Mouse (Mus musculus) forebrain, postnatal 0 days (tissue): ENCODE measurements around the gene Fam227a. TPM values are rescaled to one million over a fixed set of nuclear protein-coding genes. Genes with fewer than 3 reads are reported as not detected.

Experiments
- ATAC-seq: fragments of 200-750 bp; cut with Nextera tagmentation; 2 replicates; pipeline ENCODE4 v1.8.0; 2017; ENCODE audit warnings: mild to moderate bottlenecking, moderate library complexity
- DNase-seq: peaks from one replicate; pipeline ENCODE4 v3.0.0-alpha.2; 2015
- H3K27ac ChIP-seq: fragments of 300-500 bp; sonication (generic); 2 replicates; pipeline ENCODE4 v1.5.1; 2014; ENCODE audit warnings: low read depth, mild to moderate bottlenecking, antibody characterized with exemption, low read length, moderate library complexity, mixed read lengths
- H3K27me3 ChIP-seq: fragments of 300-500 bp; sonication (generic); 2 replicates; pipeline ENCODE4 v1.6.1; 2014; ENCODE audit warnings: mild to moderate bottlenecking, low read length, mixed read lengths; ENCODE audit not compliant: insufficient read depth
- H3K36me3 ChIP-seq: fragments of 300-500 bp; sonication (generic); 2 replicates; pipeline ENCODE4 v1.6.1; 2014; ENCODE audit warnings: mild to moderate bottlenecking, moderate library complexity; ENCODE audit not compliant: insufficient read depth
- H3K4me1 ChIP-seq: fragments of 300-500 bp; sonication (generic); 2 replicates; pipeline ENCODE4 v1.6.1; 2014; ENCODE audit warnings: antibody characterized with exemption; ENCODE audit not compliant: insufficient read depth
- H3K4me2 ChIP-seq: fragments of 300-500 bp; sonication (generic); 2 replicates; pipeline ENCODE4 v1.6.1; 2014; ENCODE audit warnings: low read depth, mild to moderate bottlenecking, moderate library complexity
- H3K4me3 ChIP-seq: fragments of 300-500 bp; sonication (generic); 2 replicates; pipeline ENCODE4 v1.5.1; 2014; ENCODE audit warnings: low read depth, low read length, mixed read lengths
- H3K9ac ChIP-seq: fragments of 300-500 bp; sonication (generic); 2 replicates; pipeline ENCODE4 v1.6.1; 2014; ENCODE audit warnings: mild to moderate bottlenecking
- H3K9me3 ChIP-seq: fragments of 300-500 bp; sonication (generic); 2 replicates; pipeline ENCODE4 v1.6.1; 2016; ENCODE audit warnings: low read length
- CTCF ChIP-seq: sonication (generic); IDR thresholded peaks from 2 replicates; pipeline ENCODE4 v1.5.1; 2016; ENCODE audit warnings: antibody characterized with exemption, control low read depth, low read depth
- WGBS: fragments of 180-500 bp; shearing (Covaris S2); extraction: QIAGEN DNeasy Blood & Tissue Kit; methylation state at CpG from one replicate; pipeline ENCODE4 v1.1.7; 2014; 5-methylcytosine and 5-hydroxymethylcytosine counted together
- polyA plus RNA-seq: library from polyadenylated mRNA; unstranded; fragments of >200 nt; fragmentation: Nextera tagmentation; extraction: Ambion mirVana; gene quantifications from 2 replicates; pipeline ENCODE4 v1.2.1, GENCODE M21; 2015
- total RNA-seq: library from RNA; depleted of rRNA; stranded (reverse); fragments of >200 nt; gene quantifications from 2 replicates; pipeline ENCODE4 v1.2.3, GENCODE M21; 2014; rRNA removed

Fam227a gene
- total RNA-seq, result 17.1 and 25.7 TPM in 2 replicates
- 1.0 and 1.9 TPM in 2 replicates for polyA plus RNA-seq

- H3K4me3 ChIP-seq, result peak within 1 kb of the TSS; percentile 88
- H3K27me3 ChIP-seq, result no peaks in the 10 kb centered on the region
- peak within 1 kb of the TSS; percentile 88 for H3K9ac ChIP-seq
- peaks cover 4% of the 10 kb centered on the region; the same call in 1 of the 2 replicates for H3K4me1 ChIP-seq
- peak within 1 kb of the TSS; percentile 83 for H3K4me2 ChIP-seq
- peak; percentile 98 for DNase-seq
- peak; percentile 90 for ATAC-seq
- peak within 1 kb of the TSS; percentile 99 for H3K27ac ChIP-seq
- no peaks in the 10 kb centered on the region for H3K9me3 ChIP-seq
- no peak for TF ChIP-seq CTCF
- peaks cover 13% of the 10 kb centered on the region for H3K36me3 ChIP-seq
- WGBS, result 1% methylated on average over 55 of the region's 55 CpGs
Measured at GRCm38 (mm10) chr15:79658531-79659375, at the start of gene Fam227a, which contains the start of gene Cby1. Gene Fam227a, minus strand, starts transcription at chr15:79658956. Gene Cby1, plus strand, starts transcription at chr15:79659199.

DNA sequence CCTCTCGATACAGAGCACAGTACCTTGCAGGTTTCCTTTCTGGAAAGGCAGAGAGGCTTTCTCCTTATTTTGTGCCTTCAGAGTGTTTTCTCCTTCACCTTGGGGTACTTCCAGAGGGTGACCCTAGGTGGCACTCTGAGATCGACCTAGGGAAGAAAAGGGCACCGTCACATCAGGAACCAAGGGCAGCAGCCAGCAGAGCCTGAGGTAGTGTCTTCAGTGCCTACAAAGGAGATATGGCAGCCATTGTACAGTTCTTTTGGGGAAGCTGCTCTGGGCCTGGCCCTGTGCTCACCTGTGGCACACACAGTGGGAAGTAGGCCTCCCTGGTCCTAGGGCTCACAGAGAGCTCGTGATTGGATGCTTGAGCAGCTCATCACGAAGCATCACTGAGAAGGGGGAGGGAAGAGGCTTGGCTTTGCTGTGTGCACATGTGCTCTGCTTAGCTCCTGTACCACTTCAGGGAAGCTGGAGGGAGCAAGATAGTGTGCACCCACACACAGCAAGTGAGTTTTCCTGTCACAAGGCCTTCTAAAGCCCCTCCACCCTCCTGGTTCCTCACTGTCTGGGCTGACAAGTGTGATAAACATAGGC is 49.6 kb upstream of the Fam227a start:
- peaks cover 56% of the 10 kb centered on the region for H3K36me3 ChIP-seq

GRCm38 (mm10) chr15:79706603-79707214 is 48.0 kb upstream of the Fam227a start:
- no peak for DNase-seq
- peaks cover 40% of the 10 kb centered on the region for H3K36me3 ChIP-seq
- H3K4me1 ChIP-seq, result no peaks in the 10 kb centered on the region
- 73% methylated on average over 17 of the region's 17 CpGs for WGBS
- no peak overlapping the region for H3K9ac ChIP-seq
- no peak overlapping the region for H3K4me3 ChIP-seq
- no peak overlapping the region for H3K27ac ChIP-seq
- no peak for TF ChIP-seq CTCF
- ATAC-seq, result no peak
- H3K9me3 ChIP-seq, result no peaks in the 10 kb centered on the region
- no peaks in the 10 kb centered on the region for H3K27me3 ChIP-seq
- no peak overlapping the region for H3K4me2 ChIP-seq

More for the DNA sequence above, 49.6 kb upstream of the Fam227a start:
- H3K4me1 ChIP-seq, result no peaks in the 10 kb centered on the region
- H3K27ac ChIP-seq, result no peak overlapping the region
- H3K27me3 ChIP-seq, result no peaks in the 10 kb centered on the region
- TF ChIP-seq CTCF, result no peak
- DNase-seq (no peak), ATAC-seq (no peak)
- no peak overlapping the region for H3K9ac ChIP-seq
- no peak overlapping the region for H3K4me2 ChIP-seq
- H3K4me3 ChIP-seq, result no peak overlapping the region
- no peaks in the 10 kb centered on the region for H3K9me3 ChIP-seq
- 94% methylated on average over 5 of the region's 5 CpGs for WGBS

DNA sequence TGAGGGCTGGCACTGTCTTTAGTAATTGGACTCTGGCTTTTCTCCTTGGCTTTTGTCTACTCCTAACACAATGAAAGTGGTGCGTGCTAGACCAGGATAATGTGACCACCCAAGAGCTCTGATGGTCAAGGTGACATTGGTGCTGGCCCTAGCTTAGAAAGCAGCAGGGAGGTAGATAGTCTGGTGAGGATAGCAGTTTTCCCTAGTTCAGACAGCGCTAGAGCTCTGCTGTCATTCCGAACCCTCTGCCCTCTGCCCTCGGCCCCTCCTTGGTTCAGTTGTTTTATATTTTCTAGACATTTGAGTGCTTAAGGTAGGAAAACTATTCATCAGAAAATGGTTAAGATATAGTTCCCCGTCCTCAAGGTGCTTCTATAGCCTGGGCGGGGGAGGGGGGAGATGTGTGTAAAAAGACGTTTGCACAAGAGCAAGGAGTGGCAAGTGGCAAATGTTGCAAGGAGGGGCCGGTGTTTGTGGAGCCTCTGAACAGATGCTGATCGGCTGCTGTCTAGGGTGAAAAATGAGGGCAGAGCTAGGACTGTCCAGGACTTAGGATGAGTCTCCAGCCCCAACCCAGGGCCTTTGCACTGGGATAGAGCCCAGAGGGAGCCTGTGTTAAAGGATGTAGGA is 38.9 kb upstream of the Fam227a start:
- ATAC-seq, result no peak
- 77% methylated on average over 9 of the region's 9 CpGs for WGBS
- peak overlapping the region; percentile 29; the same call in 1 of the 2 replicates for H3K27ac ChIP-seq

GRCm38 (mm10) chr15:79697011-79697410 is 38.3 kb upstream of the Fam227a start:
- DNase-seq (no peak), ATAC-seq (peak; percentile 53)
- no peaks in the 10 kb centered on the region for H3K36me3 ChIP-seq
- 46% methylated on average over 6 of the region's 6 CpGs for WGBS
- H3K4me2 ChIP-seq, result no peak overlapping the region
- H3K9me3 ChIP-seq, result no peaks in the 10 kb centered on the region
- H3K27ac ChIP-seq, result peak overlapping the region; percentile 29; the same call in 1 of the 2 replicates
- H3K9ac ChIP-seq, result no peak overlapping the region
- H3K27me3 ChIP-seq, result no peaks in the 10 kb centered on the region
- no peak overlapping the region for H3K4me3 ChIP-seq
- no peak for TF ChIP-seq CTCF
- H3K4me1 ChIP-seq, result 0 out of 2 replicates have a peak, but pooled peaks cover 5% of the 10 kb centered on the region

More for the DNA sequence above, 38.9 kb upstream of the Fam227a start:
- DNase-seq, result no peak
- no peak overlapping the region for H3K4me2 ChIP-seq
- H3K9me3 ChIP-seq, result no peaks in the 10 kb centered on the region
- 0 out of 2 replicates have a peak, but pooled peaks cover 5% of the 10 kb centered on the region for H3K4me1 ChIP-seq
- no peak overlapping the region for H3K4me3 ChIP-seq
- no peaks in the 10 kb centered on the region for H3K36me3 ChIP-seq
- no peaks in the 10 kb centered on the region for H3K27me3 ChIP-seq
- no peak for TF ChIP-seq CTCF
- no peak overlapping the region for H3K9ac ChIP-seq

DNA sequence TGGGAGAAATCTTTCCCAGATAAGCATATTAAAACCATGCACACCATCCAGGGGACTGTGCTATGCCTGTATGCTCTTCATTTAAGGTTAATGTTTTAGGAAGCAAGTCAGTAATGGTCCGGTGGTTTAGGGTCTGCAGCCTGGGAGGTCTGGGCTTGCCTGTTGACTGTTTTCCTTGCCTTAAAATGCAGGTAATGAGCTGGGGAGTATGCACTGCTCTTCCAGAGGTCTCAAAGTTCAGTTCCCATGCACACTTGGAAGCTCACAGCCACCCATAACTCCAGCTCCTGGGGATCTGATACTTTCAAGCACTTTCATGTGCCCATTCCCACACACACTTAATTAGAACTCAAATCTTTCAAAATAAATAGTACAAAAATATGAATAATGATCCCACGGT is 37.8 kb upstream of the Fam227a start:
- TF ChIP-seq CTCF, result no peak
- no peak for ATAC-seq
- no peak overlapping the region for H3K27ac ChIP-seq
- H3K27me3 ChIP-seq, result no peaks in the 10 kb centered on the region
- H3K4me3 ChIP-seq, result no peak overlapping the region
- H3K9me3 ChIP-seq, result no peaks in the 10 kb centered on the region
- no peak overlapping the region for H3K4me2 ChIP-seq
- 88% methylated on average over 2 of the region's 2 CpGs for WGBS
- no peaks in the 10 kb centered on the region for H3K36me3 ChIP-seq
- H3K4me1 ChIP-seq, result 0 out of 2 replicates have a peak, but pooled peaks cover 8% of the 10 kb centered on the region
- no peak overlapping the region for H3K9ac ChIP-seq
- DNase-seq, result no peak
